Mouse (Mus musculus): Measurements from ENCODE around the gene Wap.
A peak's percentile ranks its signal among the peaks of the same experiment; 100 is the strongest.

Wap gene

DNA sequence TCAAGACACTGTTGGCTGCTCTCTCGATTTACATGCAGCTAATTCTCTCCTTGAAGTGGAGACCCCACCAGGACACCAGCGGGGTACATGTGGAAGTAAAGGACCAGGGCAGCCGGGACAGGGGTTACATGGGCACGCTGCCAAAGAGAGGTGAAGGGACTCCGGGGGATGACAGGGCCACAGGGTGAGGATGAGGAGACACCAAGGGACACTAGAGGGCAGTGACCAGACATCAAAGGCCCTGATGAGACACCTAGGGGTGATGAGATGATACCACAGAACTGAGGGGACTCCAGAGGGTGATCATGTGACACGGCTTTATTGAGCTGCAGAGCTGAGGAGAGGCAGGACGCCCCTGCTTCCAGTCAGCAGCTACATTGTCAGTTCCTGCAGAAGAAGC is 40.9 kb downstream of the Wap start:
- DNase-seq (ENCODE audit: low read depth, low spot score): no peak

DNA sequence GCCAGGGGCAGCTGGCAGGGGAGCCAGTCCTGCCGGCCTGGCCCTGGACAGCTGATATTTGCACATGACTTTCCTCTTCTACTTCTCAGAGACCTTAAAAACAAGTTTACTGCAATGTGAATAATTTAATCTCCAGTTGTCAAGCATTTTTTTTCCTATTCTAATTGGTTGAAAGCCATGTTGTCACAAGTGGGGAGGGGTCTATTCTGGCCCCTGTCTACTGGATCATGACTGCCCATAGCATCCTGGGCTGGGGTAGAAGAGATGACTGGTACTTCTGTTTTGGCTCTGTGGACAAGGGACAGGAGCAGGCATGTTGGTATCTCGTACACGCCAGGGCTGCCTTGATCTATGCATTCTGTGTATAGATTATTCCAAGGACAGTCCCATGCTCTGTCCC is 41.8 kb downstream of the Wap start:
- DNase-seq (ENCODE audit: low read depth, low spot score): no peak

DNA sequence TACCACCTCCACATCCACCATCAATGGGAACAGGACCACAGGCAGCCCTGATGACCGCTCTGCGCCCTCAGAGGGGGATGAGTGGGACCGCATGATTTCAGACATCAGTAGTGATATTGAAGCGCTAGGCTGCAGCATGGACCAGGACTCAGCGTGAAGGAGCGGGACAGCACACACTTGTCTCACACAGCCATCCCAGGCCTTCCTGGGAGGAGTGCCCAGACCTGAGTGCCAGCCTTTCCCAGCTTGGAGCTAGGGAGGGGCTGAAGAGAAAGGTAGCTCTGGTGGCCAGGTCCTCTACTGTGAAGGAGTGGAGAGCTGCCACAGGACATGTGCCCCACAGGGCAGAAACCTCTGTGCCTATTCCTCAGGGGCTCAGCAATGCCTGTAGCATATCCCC is 42.2 kb downstream of the Wap start:
- no peak for DNase-seq (ENCODE audit: low read depth, low spot score)

DNA sequence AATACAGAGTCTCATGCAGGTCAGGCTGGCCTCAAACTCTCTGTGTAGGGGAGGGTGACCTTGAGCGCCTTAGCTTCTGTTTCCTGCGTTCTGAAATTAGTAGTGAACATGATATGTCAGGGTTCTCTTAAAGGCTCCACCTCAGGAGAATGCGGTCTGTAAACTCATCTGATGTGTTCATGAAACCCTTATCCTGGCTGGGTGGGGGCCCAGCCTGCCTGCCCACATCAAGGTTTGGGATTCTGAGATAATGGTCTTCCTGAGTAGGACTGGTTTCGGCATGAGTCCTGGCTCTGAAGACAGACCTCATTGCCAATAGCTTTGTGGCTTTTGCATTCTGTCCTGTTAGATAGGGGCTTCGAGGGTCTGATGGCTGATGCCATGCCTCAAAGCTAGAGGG is 43.1 kb downstream of the Wap start:
- DNase-seq (ENCODE audit: low read depth, low spot score): no peak

DNA sequence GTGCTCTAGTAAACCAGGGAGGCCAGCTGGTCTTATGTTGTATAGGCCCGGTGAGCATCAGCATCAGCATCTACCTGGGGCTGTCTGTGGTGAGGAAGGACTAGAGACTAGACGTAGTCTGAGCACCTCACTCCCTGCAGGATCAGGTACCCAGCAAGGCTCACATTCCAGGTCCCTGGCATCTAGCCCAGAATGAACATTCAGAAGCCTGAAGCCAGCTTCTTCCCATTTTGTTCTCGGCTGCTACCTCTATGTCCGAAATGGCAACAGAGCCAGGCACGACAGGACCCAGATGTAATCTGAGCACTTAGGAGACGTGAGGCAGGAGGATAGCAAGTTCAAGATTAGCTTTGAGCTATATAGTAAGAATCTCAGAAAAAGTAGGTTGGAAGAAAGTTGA is 43.6 kb downstream of the Wap start:
- no peak for DNase-seq (ENCODE audit: low read depth, low spot score)

DNA sequence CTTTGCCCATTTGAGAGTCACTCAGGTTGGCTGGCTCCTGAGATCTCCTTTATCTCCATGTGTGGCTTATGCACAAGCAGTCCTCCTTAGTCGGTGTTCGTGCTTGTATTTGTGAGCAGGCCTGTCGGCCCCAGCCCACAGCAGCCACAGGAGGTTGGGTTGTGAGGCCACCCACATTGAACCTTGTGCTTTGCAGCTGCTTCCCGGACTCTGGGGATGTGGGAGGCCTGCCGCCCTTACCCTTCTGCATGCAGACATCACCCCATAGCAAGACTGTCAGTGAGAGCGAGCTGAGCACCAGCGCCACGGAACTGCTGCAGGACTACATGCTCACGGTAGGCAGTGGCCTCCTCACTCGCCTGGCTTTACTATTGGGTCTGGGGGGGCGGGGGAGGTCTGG is 45.0 kb downstream of the Wap start:
- DNase-seq (ENCODE audit: low read depth, low spot score): no peak

DNA sequence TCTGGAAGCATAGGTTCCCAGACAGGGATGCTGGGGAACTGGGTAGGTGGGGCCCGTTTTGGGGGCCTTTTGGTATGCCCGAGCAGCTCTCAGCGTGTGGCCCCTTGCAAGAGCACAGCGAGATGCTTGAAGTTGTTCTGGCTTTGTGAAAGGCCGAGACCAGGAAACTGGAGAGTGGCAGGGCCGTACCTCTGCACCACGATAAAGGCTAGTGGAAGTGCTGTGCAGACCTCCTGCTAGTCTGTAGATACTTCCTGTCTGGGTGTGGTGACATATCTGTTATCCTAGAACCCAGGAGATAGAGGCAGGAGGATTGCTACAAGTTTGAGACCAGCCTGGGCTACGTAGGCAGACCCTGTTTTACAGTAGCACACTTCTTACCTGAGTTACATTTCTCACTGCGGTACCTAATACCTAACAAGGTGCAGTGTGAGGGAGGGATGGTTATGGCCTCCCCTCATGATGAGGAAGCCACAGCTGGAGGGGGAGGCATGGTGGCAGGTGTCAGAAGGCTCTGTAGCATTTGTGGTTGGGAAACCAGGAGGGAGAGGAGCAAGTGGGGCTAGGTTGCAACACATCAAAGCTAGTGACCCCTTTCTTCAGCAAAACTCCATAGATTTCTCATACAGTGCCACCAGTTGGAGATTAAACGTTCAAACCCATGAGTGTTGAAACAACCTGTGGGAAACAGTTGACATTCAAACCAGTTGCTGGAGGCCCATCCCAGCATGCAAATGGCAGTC is 47.3 kb downstream of the Wap start:
- no peak for DNase-seq (ENCODE audit: low read depth, low spot score)

DNA sequence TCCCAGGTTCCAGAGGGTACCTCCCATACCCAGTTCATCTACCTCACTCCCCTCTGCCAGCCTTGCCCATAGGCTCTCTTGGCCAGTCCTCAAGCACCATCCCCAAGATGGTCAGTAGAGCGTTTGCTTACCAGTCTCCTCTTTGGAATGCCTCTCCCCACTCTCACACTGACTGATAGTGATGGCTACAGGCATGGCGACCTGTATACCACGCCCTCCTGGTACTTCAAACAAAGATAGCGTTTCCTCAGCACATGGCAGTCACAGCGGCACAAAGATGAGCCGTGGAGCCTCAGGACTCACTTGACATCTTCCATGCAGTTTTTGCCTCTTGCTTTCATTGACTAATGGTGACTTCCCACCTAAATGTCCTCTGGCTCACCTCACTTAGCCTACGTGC is 48.6 kb downstream of the Wap start:
- no peak for DNase-seq (ENCODE audit: low read depth, low spot score)

DNA sequence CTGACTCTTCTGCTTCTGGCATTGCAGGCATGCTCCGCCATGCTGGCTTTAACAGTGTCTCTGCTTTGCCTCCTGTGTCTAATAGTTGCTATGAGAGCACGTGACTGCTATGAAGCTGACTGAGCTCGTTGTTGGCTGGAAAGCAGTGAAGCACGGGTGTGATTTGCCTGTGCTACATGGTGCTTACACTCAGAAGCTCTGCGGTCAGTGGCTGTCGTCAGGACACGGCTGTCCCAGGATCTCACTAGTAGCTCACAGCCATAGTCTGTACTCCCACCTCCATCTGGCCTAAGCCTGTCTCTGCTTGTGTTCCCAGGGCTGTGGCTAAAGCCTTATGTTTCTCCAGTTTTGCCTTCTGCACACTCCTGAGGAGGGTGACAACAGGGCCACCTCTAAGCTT is 50.1 kb downstream of the Wap start:
- DNase-seq (ENCODE audit: low read depth, low spot score): no peak

DNA sequence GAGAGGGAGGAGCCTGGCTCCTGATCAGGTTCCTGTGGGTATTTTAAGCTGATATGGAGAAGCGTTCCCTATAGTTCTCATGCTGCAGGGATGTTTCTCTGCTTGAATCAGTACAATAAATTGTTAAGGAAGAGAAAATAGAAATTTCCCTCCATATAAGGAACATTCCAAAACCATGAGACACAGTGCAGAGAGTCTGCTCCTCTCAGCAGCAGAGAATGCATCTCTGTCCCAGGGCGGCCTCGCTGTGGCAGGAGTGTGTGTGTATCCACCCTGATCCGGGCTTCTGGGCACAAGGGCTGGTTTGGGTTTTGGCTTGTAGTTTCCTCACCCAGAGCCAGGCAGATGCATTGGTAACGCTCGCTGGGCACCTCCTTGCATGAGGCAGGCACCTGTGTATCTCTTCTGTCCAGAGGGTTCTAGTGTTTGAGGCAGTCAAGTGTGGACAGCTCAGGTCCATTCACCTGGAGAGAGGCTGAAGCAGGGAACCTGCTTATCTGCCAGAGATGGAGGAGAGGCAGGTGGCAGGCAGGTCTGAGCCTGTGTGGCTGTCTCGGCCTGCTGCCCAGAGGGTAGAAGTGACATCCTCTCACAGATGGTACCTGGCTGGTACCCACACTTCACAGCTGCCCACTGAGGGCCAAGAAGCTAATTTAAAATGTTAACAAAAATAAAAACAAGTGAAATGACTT is 51.0 kb downstream of the Wap start:
- DNase-seq (ENCODE audit: low read depth, low spot score): no peak

DNA sequence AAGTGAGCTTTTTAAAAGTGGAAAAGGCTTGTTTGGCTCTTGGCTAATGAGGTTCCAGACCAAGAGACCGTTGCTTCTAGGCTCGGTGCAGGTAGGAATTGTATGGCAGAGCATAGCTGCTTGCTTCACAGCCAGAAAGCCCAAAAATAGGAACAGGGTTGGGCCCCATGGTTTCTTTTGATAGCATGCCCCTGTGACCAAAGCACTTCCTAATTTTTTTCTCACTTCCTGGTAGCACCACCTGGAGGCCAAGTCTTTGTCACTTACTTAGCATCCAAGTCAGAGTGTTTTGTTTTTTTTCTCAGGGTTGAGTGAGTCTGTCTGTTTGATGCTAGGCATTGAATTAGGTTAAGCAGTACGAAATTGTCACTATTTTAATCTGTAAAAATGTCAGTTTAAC is 51.8 kb downstream of the Wap start:
- DNase-seq (ENCODE audit: low read depth, low spot score): peak; percentile 38

DNA sequence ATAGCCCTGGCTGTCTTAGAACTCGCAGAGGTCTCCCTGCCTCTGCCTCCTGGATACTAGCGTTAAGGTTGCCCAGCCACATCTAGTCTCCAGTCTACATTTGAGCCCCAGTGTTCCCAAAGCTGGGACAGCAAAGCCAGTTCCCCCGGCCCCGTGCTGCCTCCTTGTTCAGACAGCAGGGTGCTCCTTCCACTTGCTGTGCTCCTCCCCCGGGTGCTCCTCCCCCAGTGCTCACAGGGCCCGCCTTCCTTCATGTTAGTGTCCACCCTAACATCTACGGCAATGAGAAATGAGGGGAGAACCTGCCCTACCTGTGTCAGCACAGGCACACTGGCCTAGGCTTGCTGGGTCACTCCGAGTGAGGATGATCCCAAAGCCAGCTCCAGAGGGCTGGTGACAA is 52.7 kb downstream of the Wap start:
- no peak for DNase-seq (ENCODE audit: low read depth, low spot score)

Measured in skeletal muscle tissue, adult 2 months (tissue).